Mouse (Mus musculus): Measurements from ENCODE around the gene RPS10-NUDT3.

RPS10-NUDT3 gene

DNA sequence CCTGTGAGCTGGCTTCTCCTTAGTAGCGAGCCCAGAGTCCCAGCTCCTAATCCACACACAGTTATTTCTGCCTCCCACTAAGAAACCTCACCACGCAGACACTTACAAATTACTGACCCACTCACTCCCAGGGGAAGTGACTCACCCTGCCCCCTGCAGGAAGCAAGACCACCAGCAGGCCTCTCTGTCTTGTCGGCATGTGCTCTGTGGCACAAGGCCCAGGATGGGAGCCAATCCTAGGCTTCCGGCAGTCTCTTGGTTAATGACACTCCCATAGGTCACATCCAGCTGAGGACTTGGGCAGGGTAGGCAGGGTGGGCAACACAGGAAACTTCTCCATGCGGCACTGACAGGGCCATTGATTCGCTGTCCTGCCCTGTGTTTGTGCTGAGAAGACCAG lies 57.6 kb downstream of the RPS10-NUDT3 start:
- in situ Hi-C loops (cut with MboI; ENCODE audit: low sequenced_read_pairs) = no loop called here

DNA sequence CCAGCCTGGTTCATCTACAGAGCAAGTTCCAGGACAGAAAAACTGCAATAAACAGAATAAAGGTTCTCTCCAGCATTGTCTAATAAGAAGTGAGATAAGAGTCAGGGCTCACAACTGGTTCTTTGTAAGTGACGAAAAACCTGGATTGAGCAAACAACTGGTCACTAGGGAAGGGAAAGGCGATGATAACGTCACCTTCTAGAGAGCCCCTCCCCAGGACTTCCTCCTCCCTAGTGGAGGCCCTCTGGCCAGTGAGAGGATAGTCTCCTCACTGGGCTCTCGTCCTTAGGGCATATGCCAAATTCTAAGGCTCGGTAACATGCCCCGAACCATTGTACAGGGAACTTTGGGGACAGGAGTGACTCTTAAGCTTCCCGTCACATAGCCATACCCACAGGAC lies 59.0 kb downstream of the RPS10-NUDT3 start:
- in situ Hi-C loops (cut with MboI; ENCODE audit: low sequenced_read_pairs) = no loop called here

DNA sequence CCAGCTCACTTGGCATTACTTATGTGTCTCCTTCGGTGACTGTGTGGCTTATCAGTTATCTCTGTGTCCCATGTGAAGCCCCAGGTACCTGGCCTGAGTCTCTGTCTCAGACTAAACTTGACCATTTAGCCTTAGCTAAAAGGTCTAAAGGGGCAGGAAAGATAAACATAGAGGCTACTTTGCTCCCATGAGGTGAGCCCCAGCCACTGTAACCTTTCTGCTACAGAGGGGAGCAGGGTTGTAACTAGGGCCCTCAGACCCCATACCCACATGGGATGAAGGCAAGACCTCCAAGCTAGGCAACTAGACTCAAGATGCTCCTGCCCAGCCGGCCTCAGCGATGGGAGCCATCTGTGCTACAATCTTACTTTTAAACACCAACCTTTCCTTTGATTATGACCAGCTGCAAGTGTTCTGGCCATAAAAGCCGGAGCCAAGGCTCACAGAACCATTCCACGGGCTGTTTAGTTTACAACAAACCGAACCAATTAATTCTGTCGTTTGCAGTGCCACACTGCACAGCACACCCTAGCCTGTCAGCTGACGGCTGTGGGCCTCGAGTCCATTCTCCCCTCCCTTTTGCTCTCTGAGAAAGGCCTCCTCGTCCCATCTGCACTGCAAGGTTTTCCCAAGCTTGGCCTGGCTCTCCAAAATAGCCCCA lies 59.8 kb downstream of the RPS10-NUDT3 start:
- in situ Hi-C loops (cut with MboI; ENCODE audit: low sequenced_read_pairs) = no loop called here

DNA sequence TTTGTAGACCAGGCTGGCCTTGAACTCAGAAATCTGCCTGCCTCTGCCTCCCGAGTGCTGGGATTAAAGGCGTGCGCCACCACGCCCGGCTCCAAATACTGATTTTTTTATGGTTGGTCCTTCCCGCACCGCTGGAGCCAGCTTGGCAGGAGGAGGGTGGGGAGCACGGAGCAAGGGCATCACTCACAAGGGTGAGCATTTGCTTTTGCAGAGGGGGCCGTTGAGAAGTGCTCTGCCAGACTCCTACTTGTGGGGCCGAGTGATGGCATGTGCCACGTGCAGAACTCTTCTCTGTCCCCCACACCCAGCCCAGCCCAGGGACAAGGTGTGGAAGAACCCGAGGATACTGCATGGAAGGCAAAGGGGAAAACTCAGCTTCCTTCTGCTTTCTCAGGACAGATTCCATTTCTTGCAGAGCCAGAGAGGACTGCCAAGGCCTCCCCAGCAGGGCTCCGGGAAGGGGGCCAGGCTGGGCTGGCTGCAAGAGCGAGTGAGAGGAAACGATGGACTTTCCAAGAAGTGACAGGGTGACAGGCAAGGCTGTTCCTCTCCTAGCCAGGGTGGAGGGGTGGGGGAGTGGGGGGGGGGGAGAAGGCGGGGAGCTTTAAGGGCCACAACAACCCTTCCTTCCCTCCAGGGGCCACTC lies 60.4 kb downstream of the RPS10-NUDT3 start:
- in situ Hi-C loops (cut with MboI; ENCODE audit: low sequenced_read_pairs) = no loop called here

DNA sequence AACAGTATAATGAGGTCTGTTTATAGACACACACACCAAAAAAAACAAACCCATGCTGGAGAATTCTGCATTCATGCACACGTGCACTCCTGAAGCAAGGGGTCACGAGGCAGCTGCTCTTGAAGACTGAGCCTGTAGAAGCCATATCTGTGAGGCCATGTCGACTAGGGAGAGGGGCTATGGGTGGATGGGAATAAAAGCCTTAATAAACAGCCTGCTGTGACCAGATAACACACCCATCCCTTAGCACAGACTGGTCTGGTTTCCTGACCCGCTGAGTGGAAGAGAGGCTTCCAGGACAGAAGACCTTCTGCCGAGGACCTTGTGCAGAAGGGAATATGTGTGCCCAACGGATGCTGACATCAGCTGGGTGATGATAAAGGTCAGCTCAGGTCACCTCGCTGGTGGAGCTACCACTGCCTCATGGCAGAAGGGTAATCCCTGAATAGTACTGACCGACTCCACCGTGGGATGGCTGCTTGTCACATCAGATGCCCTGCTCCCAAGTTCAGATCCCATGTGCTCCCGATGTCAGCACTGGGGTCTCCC lies 61.2 kb downstream of the RPS10-NUDT3 start:
- in situ Hi-C loops (cut with MboI; ENCODE audit: low sequenced_read_pairs) = no loop called here

DNA sequence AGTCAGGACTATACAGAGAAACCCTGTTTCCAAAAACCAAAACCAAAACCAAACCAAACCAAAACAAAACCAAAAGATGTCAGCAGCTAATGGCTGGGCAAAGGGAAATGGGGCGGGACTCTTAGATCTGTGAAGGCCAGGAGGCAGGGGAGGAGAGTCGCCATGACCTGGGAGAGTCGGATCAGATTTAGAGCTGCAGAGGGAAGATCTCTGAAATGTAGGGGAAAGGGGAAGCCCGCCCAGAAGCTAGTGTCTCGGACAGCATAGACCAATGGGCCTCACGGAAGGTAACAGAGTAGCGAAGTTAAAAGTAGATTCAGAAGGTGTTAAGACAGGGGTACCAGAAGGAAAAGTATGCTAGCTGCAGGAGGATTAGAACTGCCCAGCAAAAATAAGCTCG lies 63.7 kb downstream of the RPS10-NUDT3 start:
- in situ Hi-C loops (cut with MboI; ENCODE audit: low sequenced_read_pairs) = no loop called here

DNA sequence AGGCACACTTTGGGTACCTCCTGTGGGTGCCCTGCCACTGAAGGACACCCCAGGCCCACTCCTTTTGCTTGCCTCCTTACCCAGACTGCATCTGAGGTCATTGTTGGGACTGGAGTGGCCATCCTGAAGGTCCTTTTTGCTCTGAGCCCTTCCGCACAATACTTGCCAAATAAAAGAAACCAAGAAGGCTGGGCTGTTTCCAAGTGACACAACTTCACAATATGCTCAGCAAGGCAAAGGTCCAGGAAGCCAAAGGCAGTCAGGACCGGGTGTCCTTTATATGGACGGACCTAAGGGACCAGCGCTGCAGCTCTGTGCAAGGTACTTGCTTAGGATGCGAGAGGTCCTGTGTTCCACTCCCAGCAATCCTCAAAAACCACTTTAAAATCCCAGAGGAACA lies 66.8 kb downstream of the RPS10-NUDT3 start:
- in situ Hi-C loops (cut with MboI; ENCODE audit: low sequenced_read_pairs) = no loop called here

DNA sequence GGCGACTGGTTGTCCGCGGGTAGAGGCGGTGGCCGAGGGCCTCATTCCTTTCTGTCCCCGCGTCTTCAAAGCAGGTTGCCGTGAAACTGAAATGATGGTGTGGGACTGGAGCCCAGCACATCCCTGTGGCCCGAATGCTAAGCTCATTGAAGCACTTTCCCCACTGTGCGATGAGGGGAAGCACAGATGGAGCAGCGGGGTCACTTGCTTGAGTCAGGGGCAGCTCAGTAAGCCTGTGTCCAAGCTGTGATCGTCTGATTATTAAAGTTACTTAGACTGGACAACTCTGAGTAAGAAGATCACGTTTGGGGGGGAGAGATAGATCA lies 69.1 kb downstream of the RPS10-NUDT3 start:
- in situ Hi-C loops (cut with MboI; ENCODE audit: low sequenced_read_pairs) = no loop called here

DNA sequence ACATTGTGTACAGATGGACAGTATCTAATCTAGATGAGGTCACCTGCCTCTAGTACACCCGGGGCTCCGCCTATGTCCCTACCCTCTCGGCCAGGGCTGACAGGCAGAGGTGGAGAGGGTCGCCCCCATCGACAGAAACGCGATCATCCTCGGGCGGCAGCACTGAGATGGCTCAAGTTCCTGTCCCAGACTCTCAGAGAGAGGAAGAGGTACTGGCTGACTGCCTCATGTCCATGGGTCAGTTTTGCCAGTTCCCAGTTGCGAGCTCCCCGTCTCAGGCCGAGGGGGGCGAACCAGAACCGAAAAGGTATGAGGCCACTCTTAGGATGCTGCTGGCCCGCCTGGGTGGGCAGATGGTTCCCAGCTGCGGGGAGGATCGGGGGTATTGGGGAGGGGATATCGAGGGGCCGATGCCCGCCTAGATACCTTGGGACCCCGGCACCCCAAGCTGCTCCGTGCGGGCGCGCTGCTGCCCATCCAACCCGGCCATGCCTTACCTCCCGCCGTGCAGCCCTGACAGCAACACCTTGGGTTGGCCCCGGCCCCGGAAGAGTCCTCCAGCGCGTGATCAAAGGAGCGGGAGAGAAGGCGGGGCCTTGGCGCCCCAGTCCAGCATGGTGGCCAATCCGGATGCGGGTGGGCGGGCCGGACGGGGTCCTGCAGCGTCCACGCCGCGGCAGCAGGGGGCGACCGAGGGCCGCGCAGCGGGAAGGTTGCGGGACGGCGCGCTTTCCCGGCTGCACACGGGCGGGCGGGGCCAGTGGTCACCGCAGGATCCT lies 69.7 kb downstream of the RPS10-NUDT3 start, which contains the start of gene AI413582:
Gene AI413582 (minus strand): TSS at position 594 of the 779 bp plus-strand sequence.
- in situ Hi-C loops (cut with MboI; ENCODE audit: low sequenced_read_pairs) = no loop called here

DNA sequence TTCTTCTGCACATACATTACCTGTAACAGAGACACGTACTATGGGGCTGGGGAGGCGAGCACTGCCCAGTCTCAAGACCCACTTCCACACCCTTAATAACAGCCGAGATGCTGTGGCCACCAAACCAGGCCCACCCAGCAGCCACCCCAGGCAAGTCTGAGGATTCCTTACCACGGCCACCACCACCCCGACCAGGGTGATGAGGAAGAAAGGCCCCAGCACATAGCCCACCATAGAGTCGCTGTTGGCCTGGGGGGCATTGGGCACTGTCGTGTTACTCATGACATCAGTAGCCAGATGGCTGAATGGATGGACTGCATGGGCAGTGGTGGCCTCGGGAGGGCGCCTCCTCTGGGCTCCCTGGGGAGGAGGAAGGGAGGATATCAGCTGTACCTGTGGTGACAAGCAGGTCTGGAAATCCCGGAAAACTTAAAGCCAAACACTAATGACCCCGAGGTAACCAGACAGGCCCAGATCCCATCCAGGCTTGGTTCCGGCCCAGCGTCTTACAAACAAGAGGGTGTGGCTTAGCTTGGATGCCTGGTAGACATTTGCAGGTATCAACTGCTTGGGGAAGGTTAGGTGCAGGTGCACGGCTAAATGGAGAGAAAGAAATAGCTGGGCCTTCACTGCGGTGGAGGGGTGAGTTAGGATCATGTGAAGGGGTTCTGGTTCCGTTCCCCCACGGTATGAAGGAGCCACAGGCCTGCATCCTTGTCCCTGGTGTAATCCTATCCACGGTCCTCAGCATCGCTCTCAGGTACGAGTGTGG lies 70.4 kb downstream of the RPS10-NUDT3 start:
- in situ Hi-C loops (cut with MboI; ENCODE audit: low sequenced_read_pairs) = no loop called here

DNA sequence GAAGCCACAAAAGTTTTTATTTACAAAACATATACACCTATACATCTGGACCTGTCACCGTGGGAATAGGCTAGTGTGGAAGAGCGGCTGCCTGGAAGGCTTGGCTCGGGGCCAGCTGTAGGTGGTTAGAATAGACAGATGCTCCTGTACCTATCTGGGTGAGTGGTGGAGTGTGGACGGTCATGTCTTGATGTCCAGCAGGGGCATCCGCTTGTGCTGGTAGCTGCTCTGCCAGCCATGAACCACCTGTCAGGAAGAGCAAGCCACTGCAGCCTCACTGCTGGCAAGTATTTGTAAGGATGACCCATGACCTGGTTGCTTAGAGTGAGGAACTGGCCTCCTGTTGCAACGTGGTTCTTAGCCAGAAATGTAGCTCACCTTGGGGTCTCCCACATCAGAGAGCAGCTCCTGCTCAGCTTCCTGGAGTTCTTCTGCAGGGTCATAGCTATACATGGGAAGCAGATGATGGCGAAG lies 71.2 kb downstream of the RPS10-NUDT3 start:
- in situ Hi-C loops (cut with MboI; ENCODE audit: low sequenced_read_pairs) = no loop called here

DNA sequence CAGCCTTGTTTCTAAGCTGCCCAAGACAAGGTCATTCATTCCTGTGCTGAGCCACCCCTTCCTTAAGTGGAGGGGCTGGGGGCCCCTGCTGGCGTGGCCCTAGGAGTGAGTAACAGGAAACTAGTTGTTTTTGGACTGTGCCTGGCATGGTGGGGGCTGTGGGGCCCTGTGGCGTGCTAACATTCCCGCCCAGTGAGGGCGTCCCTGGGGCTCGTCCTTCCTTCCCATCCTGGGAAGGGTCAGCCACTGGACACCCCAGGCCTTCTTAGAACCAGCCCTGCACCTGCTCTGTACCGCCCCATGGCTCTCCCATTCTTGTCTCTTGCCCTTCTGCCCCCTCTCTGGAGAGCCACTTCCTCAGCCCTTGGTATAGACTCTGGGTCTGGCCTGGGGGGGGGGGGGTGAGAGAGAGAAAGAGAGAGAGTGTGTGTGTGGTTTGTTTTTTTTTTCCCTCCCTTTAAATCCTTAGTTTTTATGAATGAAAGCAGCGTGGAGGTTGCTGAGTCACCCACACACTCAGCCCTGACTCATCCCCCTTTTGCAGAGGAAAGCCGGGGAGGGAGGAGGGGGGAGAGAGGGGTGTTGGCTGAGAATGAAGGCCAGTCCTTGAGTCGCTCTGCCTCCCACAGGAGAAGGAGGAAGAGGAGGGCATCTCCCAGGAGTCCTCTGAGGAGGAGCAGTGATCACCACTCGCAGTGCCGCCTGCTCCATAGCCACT lies 73.1 kb downstream of the RPS10-NUDT3 start:
- in situ Hi-C loops (cut with MboI; ENCODE audit: low sequenced_read_pairs) = no loop called here

DNA sequence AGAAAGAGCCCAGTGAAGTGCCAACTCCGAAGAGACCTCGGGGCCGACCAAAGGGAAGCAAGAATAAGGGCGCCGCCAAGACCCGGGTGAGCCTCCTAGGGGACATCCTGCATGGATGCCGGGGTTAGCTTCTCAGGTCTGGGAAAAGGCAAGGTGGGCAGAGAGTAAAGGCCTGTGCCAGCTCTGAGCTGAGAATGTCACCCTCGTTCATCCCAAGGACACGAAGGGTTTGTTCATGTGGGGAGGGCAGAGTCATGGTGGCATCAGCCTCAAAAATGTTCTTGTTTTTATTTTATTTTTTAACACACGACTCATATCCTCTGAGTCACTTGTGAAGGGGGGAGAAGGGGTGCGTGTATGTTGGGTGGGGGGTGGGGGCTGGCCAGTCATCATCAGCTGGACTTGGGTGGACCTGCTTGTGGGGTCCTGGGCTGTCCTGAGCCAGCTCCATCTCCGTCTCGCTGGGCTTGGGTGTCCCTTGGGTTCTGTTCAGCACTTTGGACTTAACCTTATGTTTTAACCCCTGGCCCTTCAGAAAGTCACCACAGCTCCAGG lies 74.0 kb downstream of the RPS10-NUDT3 start:
- in situ Hi-C loops (cut with MboI; ENCODE audit: low sequenced_read_pairs) = no loop called here

DNA sequence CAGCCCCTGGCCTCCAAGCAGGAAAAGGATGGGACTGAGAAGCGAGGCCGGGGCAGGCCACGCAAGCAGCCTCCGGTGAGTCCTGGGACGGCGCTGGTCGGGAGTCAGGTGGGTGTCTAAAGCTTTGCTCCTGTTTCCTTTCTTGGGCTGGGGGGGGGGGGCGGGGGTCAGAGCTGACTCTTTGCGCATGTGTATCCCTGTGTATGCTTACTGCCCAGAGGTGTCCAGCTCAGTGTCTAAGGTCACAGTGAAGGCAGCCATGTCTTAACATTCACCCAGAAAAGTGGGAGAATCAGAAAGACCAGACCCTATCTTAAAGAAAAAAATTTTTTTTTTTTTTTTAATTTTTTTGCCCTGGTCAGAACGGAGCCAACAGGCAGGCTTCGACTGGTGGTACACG lies 75.4 kb downstream of the RPS10-NUDT3 start:
- in situ Hi-C loops (cut with MboI; ENCODE audit: low sequenced_read_pairs) = no loop called here

DNA sequence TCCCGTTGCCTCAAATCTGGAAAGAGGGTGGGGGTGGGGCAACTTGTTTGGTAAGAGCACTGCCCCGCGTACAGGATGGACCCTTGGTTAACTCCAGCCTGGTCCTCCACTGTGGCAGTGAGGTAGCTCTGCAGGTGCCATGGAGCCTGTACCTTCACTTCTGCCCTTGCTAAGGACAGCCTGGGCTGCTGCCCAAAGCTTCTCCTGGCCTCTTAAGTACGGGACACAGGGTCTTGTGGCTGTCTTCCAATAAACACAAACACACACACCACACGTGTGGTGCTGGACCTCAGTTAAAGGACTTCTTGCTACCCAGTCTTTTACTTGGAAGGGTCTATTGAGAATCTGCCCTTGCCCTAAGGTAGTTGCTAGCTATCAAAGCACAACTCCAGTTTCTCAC lies 76.2 kb downstream of the RPS10-NUDT3 start:
- in situ Hi-C loops (cut with MboI; ENCODE audit: low sequenced_read_pairs) = no loop called here

DNA sequence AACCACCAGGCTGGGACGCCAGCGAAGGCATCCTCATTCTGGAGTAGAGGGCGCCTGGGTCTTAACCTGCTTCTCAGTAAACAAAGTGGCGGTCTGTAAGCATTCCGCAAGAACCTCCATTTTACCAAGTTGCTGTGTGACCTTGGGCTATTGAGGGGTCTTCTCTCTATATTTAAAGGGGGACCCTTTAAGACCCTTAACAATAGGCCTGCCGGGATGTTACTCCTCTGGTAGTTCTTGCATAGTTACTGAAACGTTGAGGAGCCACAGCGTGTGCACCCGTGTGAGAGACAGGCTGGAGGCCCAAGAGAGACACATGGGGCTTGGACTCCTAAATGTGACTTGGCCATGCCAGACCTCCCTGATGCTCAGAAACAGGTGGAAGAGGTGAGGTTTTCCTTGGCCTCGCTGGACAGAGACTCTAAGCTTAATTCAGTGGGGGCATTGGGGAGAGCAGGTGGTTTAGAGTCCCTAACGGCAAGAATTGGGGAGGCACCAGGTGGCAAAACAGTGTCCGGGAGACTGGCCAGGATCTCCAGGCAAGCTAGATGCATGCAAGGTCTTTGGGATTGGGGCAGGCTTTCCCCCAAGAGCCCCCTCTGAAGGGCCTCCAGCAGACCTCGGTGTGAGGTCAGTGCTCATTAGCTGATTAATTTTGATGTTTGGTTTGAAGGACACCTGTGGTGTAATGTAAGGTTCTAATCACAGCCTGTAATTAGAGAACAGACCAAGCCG lies 76.9 kb downstream of the RPS10-NUDT3 start:
- in situ Hi-C loops (cut with MboI; ENCODE audit: low sequenced_read_pairs) = no loop called here

DNA sequence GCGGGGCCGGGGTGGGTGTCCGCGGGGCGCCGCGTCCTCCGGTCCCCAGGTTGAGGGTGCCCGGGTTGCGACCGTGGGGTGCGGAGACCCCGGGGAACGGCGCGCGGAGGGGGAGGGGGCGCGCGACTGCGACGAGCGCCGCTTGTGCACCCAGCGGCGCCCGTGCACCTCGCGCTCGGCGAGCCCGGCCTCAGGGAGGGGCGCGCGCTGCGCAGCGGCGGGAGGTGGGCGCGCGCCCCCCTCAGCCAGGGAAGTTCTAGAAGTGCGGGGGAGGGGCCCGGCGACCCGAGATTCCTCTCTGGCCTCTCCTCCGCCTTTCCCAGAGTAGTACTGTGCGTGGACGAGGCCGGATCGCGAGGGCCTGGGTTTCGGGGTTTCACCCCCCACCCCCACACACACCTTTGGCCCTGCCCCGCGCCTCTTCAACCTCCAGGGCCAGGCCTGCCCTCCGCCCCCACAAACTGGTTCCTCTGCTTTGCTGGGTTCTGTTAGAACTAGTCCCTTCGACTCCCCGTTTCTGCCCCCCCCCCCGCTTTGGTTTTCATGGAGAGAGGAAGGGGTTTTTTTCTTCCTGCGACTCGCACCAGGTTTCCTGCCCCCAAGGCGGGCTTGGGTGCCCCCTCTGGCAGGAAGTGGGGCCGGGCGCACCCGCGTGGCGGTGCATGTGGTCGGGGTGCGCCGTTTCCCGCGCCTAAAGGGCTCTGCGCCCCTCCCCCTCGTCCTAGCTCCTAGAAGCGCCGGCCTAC lies 77.7 kb downstream of the RPS10-NUDT3 start:
- in situ Hi-C loops (cut with MboI; ENCODE audit: low sequenced_read_pairs) = no loop called here

DNA sequence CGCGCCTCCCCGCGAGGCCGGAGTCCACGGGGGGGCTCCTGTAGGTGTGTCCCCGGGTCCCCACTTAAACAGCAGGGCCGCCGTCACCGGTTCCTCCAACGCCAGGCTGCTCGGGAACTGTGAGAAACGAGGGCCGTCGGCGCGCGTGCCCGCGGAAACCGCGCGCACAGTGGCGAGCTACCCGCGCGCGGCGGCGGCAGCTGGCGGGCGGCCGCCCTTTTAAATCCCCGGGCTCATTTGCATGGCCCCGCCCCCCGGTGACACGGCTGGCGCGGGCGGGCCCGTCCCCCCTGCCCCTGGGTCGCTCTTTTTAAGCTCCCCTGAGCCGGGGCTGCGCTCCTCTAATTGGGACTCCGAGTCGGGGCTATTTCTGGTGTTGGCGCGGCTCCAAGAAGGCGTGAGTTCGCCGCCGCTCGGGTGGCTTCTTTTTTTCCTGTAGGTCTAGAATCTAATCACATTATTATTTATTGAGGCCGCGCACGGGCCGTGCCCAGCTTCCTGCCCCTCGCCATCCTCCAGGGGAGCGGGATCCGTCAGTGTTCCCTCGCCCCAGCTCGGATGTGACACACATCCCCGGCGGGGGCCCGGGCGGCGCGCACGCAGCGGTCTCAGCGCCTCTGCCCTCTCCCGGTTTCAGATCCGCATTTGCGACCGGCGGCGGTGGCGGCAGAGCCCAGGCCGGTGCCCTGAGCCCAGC lies 78.6 kb downstream of the RPS10-NUDT3 start, which contains the start of gene Hmga1:
Gene Hmga1 (plus strand): TSS at position 183 of the 697 bp plus-strand sequence.
- in situ Hi-C loops (cut with MboI; ENCODE audit: low sequenced_read_pairs) = no loop called here
